Mouse (Mus musculus): ENCODE data around the gene Jhy.

Jhy gene

DNA sequence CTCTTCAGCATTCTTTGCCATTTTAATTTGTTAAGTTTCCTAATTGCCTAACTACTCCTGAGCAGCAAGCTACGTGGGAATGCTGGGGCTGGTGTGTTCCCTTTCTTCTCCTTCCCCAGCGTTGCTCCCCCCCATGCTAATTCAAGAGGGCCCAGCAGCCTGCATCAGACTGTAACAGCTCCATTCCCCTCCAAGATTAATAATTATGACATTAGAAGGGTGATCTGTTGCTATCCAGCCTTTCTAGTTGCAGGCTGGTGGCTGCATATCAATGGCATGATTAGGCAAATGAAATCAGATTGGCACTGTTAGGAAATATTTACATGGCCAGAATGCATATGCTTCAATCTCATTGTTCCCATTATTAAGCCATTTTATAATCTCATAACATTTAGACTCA, 112.4 kb downstream of the Jhy start:
- no peak for DNase-seq (ENCODE audit: low spot score)

All from ovary, postnatal 14 days (tissue).